Mouse (Mus musculus) left cerebral cortex, postnatal 4 days (tissue): ENCODE results near the gene Col18a1. TPM values are rescaled to one million over a fixed set of nuclear protein-coding genes. Genes with fewer than 3 reads are reported as not detected.
A peak's percentile ranks its signal among the peaks of the same experiment; 100 is the strongest.

Experiments
- DNase-seq: peaks from one replicate; pipeline ENCODE4 v3.0.0-alpha.2; 2022
- intact Hi-C: fragments of 180-260 bp; cut with DNase I; formaldehyde crosslinking; loops from one replicate; pipeline ENCODE4 v1.15.1; 2025
- total RNA-seq, 2 experiments: library from RNA; stranded (reverse); gene quantifications; 2 replicates each; pipeline ENCODE4 v1.2.3; 2021

Col18a1 gene
- total RNA-seq, 2 experiments from 2014 or later = 18.4 to 21.4 TPM

DNA sequence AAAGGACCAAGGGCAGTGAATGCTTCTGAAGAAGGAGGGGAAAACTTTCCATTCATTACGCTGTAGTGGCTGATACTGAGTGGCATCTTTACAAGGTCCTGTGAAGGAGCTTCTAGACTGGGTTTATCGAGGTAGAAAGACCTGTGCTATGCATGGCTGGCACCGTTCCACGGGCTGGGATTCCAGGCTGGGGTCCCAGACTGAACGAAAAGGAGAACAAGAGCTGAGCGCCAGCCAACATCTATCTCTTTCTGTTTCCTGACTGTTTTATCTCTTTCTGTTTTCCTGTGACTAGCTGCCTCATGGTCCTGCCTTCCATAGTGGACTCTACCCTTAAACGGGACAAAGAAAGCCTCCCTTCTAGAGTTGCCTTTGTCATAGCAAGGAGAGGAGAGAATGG lies 21.1 kb upstream of the Col18a1 start:
- intact Hi-C loops = no loop called here
- DNase-seq = no peak

GRCm38 (mm10) chr10:77182804-77183331 lies 16.5 kb upstream of the Col18a1 start:
- intact Hi-C loops = no loop called here
- DNase-seq = no peak

GRCm38 (mm10) chr10:77180110-77180509 lies 13.8 kb upstream of the Col18a1 start:
- no peak for DNase-seq
- intact Hi-C loops = no loop called here

DNA sequence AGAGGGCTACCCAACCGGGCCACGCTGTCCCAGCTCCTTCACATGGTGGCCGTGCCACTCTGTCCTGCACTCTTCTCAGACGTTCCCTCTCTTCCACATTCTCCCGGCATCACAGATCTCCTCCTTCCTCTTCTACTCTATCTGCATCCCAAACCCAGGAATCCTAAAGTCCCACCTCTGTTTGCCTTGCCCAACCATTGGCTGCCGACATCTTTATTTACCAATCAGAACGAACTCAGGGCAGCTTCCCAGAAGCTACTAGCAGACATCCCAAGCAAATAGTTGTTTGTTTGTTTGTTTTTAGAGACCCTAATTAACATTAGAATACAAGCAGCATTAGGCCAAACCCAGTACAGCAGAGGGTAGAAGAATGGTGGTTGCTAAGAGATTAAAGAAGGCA lies 12.3 kb upstream of the Col18a1 start:
- DNase-seq = no peak
- intact Hi-C loops = no loop called here

DNA sequence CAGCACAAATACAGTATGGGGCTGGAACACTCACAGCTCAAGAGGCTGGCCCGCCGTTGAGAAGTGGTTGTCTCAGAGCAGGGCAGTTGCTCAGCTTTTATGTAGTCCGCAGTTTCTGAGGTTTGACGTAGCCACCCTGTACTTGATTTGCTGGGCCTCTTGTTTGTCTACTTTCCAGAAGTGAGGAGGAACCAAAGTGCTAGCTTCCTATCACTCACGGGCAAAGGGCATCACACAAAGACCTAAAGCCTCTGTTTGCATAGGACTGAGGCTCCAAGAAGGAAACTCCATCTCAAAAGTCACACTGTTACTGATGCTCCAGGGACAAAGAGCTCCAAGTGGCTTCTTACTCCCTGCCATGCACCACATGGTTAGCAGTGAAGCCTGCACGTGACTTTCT lies 4.1 kb upstream of the Col18a1 start:
- DNase-seq = no peak
- intact Hi-C loops = no loop called here

- peak; percentile 45 for DNase-seq
- intact Hi-C loops = no loop called here
These were observed 916 bp downstream of the Col18a1 start for GRCm38 (mm10) chr10:77165318-77165945.

DNA sequence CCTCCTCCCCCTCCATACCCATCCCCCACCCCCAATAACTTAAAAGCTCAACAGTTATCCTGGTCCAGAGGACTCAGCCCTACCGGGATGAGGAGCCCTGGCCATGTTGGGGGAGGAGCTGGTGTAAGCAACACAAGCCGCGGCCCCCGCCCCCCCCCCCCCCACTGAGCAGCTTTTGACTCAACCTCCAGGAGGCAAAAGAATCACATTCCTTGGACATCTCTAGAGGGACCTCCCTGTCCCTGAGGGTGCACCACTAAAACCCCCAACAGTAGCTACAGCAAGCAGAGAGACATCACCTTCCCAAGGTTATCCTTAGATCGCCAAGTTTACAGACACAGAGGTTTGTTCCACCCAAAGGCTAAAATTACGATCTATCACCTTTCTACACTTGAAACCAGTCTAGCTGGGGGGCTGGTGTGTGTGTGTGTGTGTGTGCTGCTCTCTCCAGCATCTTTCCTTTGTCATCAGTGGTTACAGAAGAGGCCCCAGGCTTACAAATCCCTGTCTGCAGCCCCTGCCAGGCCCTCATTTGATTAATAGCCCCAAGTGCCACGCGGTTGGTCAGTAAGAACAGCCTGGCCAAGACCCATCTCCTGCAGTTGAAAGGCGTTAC lies 1.8 kb downstream of the Col18a1 start:
- no peak for DNase-seq
- intact Hi-C loops = no loop called here

- no peak for DNase-seq
- intact Hi-C loops = no loop called here
These were observed 2.3 kb downstream of the Col18a1 start for GRCm38 (mm10) chr10:77164041-77164436.

DNA sequence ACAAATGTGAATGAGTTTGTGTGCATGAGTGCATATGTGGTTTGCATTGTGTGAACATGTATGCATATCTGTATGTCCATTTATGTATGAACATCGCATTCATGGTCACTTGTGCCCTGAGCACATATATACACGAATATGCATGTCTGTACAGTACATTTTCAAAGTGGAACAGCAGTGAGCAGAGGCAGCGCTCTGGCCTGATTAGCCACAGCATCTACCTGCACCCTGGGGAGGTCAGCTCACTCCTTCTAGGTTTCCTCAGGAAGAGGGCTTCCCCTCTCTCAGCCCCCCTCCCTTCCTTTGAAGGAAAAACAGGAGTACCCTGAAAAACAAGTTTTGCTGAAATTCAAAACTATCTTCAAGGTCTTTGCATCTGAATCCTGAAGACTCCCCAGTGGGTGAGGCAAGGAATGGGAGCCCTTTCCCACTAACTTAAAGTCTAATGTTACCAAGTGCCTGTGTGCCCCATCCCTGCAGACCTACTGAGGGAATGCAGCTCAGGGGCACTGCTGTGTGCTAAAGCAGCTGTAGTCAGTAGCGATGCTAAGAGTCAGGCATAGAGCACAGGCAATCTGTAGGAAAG lies 2.9 kb downstream of the Col18a1 start:
- no peak for DNase-seq
- intact Hi-C loops = no loop called here

- no peak for DNase-seq
- intact Hi-C loops = no loop called here
These were observed 6.8 kb downstream of the Col18a1 start for GRCm38 (mm10) chr10:77159573-77159972.

DNA sequence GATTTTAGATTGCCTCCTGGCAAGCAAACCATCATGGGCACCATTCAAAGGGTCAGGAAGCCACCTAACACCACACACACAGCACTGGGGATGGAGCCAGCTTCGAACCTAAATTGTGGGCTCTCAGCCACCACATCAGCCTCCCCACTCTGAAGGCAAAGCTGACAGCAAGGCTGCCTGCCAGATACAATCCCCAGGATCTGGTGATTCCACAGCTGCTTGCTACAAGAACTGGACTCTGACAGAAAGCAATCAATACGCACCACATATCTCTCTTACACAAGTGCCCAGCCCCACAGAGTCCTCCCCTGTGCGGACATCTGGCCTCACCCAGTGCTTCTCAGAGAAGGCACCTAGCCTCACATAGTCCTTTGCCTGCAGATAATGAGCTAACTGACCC lies 7.4 kb downstream of the Col18a1 start:
- no peak for DNase-seq
- intact Hi-C loops = no loop called here

GRCm38 (mm10) chr10:77157245-77158019 lies 8.9 kb downstream of the Col18a1 start:
- no peak for DNase-seq
- intact Hi-C loops = no loop called here

GRCm38 (mm10) chr10:77152178-77152621 lies 14.1 kb downstream of the Col18a1 start:
- intact Hi-C loops = no loop called here
- DNase-seq = no peak

DNA sequence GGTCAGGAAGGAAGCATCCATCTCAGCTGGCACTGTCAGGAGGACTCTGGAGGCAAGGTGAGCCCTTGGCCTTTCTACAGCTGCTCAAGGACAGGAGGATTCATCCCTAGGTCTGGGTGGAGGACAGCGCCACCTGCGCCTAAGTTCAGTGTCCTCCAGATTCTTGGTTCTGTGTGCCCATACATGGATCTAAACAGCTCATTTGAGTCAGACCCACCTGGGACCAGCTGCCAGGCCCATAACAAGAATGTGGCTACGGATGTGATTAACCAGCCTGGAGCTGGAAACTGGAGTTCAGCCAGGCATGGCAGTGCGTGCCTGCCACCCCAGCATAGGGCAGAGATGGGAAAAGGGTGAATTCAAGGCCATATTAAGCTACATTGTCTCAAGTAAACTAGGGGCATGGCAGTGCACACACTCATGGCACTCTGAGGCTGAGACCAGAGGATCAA lies 14.8 kb downstream of the Col18a1 start:
- DNase-seq = no peak
- intact Hi-C loops = no loop called here

- intact Hi-C loops = no loop called here
- DNase-seq = no peak
These were observed 15.3 kb downstream of the Col18a1 start for GRCm38 (mm10) chr10:77150947-77151521.

DNA sequence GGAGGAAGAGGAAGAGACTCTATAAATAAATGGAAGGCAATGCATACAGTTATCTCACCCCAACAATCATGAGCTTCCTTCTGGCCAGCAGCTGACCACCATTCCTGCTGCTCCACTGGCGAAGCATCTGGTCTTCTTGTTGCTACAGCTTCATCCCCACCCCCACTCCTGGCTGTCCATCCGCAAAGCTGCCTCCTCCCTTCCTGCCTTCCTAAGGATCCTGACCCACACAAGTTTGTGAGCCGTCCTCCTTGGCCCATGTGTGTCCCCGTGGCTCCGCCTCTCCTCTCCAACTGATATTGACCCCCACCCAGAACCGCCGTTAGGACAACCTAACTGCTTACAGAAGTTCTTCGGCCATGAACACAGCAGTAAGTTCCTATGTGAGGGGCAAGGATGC lies 16.3 kb downstream of the Col18a1 start:
- intact Hi-C loops = no loop called here
- no peak for DNase-seq

GRCm38 (mm10) chr10:77147545-77147944 lies 18.8 kb downstream of the Col18a1 start:
- DNase-seq = no peak
- intact Hi-C loops = no loop called here

- intact Hi-C loops = no loop called here
- peak; percentile 69 for DNase-seq
These were observed 19.4 kb downstream of the Col18a1 start for GRCm38 (mm10) chr10:77146901-77147463.

DNA sequence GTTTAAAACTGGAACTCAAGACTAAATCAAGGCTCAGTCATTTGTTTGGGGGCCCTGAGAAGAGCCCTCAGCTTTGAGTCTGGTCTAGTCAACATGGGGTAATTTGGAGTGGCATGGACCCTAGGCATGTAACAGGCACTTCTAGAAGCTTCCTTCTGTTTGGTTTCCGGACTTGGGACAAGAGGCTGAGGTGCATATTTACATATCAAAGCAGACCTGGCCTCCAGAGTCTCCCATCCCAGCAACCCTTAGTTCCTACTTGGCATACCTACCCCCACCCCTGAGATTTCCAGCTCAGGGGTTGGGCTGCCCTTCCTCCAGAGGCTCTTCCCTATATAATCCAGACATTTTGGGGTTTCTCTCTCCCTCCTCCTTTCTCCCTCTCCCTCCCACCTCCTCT lies 20.4 kb downstream of the Col18a1 start:
- no peak for DNase-seq
- intact Hi-C loops = no loop called here

DNA sequence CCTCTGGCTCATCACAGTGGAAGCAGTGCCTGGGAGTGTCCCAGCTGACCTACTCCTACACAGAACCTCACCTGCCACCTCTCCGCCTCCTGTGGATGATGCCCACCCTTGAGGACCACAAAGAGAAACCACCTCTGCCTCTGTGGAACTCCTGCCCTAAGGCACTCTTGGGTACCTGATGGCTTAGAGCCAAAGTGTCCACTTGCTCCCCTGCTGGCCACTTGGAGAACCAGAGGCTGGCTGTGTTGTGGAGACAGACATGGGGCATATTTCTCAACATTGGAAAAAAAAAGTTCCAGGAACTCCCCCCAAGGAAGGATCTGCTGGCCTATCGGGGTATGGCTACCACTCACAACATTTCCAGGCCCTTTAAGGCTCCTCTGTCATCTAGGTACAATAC lies 22.0 kb downstream of the Col18a1 start:
- intact Hi-C loops = no loop called here
- no peak for DNase-seq

DNA sequence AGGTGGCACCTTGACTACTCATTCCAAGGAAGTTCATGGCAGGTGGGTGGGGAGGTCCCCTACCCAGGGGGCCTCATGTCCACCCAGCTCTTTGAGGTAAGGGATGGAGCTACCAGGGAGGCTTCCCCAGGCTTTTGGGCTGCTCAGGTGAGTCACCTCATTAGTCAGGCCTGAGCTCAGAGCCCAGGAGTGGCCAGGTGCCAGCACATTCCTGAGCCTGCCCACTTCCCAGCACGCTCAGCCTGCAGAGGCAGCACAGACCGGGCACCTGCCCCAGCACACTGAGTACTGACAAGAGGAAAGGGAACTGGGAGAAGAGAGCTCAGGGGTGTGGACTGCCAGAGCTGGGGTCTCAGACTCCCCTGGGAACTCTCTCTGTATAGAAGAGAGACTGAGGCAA lies 24.0 kb downstream of the Col18a1 start:
- intact Hi-C loops = no loop called here
- DNase-seq = no peak
